Mouse (Mus musculus) heart, postnatal 4 days (tissue): ENCODE results near the gene Faap24. TPM values are rescaled to one million over a fixed set of nuclear protein-coding genes. Genes with fewer than 3 reads are reported as not detected.

Experiments
- DNase-seq: peaks from one replicate; pipeline ENCODE4 v3.0.0; 2021
- total RNA-seq, 2 experiments: library from RNA; stranded (reverse); gene quantifications; 2 replicates each; pipeline ENCODE4 v1.2.3; 2021

The Faap24 gene
- total RNA-seq, result 1 to 10 TPM; 4.6 to 4.7 TPM

GRCm38 (mm10) chr7:35396542-35397168, at the start of gene Faap24, which contains the start of gene Cep89:
Gene Faap24, minus strand, starts transcription at chr7:35396836.
Gene Cep89, plus strand, starts transcription at chr7:35397035.
- DNase-seq, result peak; percentile 97

DNA sequence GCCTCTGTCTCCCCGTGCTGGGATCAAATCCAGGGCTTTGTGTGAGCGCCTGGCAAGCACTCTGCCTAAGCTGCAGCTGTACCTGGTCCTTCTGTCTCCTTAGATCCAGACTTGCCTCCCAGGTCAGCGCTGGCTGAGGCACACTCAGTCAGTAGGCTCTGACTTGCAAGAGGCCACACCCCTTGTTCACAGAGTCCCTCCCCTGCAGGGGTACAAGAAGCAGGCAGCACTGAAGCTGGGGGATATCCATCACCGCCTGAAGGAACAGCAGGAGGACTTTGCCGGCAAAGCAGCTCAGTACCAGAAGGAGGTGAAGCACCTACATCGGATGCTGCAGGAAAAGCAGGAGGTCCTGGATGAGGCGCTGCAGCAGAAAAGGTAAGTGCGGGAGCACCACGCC, 38.6 kb upstream of the Faap24 start:
- no peak for DNase-seq

- no peak for DNase-seq
Measured at GRCm38 (mm10) chr7:35428146-35428545, 31.5 kb upstream of the Faap24 start.

DNA sequence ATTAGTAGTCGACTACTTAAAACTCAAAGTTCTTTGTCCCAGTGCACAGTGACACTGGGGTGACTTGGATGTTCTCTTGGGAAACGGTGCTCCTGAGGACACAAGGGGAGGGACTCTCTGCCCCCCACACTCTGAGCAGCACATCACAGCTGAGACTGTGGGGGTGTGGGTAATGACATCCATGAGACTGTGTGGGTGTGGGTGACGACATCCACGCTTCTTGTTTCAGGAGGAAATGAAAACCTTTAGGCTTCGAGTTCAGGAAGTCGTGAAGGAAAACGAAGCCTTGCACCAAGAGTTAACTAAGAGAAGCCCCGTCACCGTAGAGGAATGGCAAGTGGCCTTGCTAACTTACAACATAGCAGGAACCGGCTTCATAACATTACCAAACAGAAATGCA, 26.4 kb upstream of the Faap24 start:
- no peak for DNase-seq

DNA sequence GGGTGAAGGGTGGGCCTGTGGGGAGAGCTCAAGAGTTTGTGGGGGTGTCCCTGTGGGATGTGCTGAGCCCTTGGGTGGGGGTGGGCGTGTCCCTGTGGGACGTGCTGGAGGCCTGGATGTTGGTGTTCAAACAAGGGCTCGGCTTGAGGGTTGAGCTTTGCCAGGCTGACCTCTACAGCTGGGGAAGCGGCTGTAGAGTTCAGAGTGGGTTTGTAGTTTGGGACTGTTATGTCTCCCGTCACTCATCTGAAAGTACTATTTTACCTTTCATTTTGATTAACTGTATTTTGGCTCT, 20.0 kb upstream of the Faap24 start:
- DNase-seq, result no peak

DNA sequence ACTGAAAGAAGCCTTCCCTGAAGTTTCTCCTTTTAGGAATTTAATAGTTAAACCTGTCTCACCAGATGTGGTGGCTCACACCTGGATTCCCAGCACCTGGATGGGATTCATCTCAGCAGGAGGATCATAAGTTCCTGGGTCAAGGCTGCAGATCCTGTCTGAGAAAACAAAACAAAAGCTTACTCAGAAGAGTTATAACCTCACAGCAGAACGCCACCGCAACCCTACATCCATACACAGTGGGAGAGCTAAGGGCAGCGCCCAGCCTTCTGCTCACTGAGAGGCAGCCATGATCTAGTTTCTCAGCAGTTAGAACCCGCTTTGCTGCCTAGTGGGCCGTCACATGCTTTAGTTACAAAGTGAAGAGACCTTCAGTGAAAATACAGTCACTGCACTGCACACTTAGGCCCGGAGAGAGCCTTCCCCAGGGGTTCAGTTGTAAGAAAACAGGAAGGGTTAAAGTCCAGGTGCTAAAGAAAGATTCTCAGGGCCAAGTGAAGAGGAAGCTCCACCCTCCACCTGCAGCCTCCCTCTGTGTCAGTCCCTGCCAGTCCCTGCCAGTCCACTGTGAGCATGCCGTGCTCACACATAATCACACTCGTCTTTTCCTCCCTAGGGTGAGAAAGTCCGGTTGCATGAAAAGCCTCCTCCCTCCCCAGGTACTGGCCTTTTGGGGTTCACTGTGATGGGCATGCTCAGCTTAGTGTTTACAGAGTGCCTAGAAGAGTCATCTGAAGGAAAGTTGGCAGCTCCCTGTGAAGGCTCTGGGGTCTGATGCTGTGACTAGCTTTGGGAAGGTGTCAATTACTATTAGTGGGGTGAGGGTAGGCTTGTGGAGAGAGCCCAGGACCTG, 19.4 kb upstream of the Faap24 start:
- DNase-seq, result no peak

DNA sequence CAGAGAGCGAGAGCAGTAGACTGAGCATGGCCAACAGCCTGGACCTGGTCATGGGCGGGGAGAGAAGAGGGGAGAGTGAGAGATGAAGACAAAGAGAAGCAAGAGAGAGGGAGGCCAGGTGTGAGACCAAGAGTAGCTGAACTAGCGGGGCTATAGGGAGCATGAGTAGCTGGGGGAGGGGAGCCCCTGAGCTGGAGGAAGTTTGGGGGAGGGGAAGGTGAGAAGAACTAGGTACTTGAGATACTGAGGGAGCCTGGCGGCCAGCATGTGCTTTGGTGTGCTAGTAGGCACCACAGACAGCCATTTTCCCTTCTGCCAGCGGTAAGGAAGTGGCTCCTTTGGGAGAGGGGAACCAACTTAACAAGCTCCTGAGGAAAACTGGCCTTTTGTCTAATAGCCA, 18.6 kb upstream of the Faap24 start:
- DNase-seq, result no peak

DNA sequence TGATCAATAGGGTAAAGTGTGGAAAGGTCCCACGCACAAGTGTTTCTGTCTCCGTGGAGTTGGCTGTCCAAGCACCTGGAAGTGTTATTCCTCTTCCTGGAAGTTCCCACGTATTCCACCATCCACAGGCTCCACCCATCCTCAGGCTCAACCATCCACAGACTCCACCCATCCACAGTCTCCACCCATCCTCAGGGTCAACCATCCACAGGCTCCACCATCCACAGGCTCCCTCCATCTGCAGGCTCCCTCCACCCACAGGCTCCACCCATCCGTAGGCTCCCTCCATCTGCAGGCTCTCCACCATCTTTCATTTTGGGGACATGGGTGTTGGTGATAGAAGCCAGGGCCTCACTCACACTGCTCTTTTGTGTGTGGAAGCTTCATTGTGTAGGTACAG, 4.5 kb upstream of the Faap24 start:
- DNase-seq, result no peak

- peak; percentile 24 for DNase-seq
Measured at GRCm38 (mm10) chr7:35395734-35396456, 741 bp downstream of the Faap24 start.

GRCm38 (mm10) chr7:35392935-35393334, 3.7 kb downstream of the Faap24 start:
- DNase-seq, result peak; percentile 45

DNA sequence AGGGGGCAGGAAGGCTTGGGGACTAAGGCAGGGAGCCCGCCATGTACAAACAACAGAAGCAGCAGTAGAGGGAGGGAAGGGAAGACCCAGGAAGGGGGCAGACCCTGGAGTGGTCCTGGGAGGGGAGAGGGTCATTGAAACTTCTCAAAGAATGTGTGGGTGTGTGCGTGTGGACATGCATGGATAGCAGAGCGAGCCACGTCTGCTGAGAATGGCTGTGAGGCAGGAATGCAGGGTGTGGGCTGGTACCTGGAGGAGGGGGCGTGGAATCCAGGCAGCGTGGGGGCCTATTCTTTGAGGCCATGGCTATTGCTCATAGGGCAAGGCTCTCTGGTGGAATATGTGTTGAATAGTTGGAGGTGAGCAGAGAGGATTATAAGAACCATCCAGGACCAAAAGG, 7.9 kb downstream of the Faap24 start:
- no peak for DNase-seq

- DNase-seq, result peak; percentile 50
Measured at GRCm38 (mm10) chr7:35386525-35386952, 10.1 kb downstream of the Faap24 start.

GRCm38 (mm10) chr7:35382706-35383353, 13.8 kb downstream of the Faap24 start:
- DNase-seq, result no peak

- no peak for DNase-seq
Measured at GRCm38 (mm10) chr7:35381861-35382260, 14.8 kb downstream of the Faap24 start.

DNA sequence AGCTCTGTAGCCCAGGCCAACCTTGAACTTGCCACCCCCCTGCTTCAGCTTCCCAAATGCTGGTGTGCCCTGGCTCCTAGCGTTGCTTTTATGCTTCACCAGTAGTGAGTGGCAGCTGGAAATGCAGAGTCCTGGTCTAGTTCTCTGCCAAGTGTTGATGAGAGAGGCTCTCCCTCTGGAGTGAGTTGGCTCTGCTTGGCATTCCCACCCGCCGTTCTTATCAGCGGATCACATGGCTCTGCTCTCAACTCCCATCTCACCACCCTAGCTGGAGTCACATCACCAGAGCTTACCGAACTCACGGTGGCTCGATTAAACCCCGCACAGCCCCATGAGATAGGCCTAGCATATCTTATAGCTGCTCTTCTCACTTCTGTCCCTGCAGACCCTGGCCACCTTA, 16.3 kb downstream of the Faap24 start:
- DNase-seq, result peak; percentile 54

GRCm38 (mm10) chr7:35379492-35380119, 17.0 kb downstream of the Faap24 start:
- peak; percentile 47 for DNase-seq

DNA sequence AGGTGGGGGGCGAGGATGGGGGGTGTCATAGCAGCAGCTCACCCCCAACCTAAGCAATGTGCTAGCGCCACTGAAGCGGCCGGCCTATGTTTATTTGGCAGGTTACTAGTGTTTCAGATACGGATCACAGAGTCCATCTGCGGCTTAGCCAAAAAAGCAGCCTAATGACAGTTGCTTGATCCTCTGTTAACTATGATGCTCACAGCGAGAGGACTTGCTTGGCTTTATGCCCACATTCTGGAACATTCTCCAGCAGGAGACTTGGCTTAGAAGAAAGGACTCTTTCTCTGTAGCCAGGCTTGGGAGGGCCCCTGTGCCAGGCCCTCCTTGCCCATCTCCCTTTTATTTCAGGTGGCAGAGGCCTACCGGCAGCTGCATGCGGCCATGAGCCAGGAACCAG, 20.0 kb downstream of the Faap24 start:
- no peak for DNase-seq

DNA sequence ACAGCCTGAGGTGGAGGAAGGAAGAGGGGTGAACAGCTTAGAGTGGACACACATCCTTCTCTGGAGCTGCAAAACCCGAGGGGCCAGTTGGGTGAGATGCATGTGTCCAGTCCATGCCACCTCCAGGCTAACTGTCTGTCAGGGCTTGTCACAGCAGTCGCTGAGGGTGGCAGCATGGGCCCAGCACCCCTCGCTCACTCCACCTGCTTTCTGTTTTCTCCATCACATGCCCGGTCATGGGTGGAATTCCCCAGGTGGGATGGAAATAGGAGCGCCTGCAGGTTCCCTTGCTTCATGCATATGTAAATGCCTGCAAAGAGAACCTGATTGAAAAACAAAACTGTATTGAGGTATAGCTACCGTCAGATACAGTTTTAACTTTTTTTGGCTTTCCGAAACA, 22.4 kb downstream of the Faap24 start:
- no peak for DNase-seq

- no peak for DNase-seq
Measured at GRCm38 (mm10) chr7:35373146-35373989, 23.3 kb downstream of the Faap24 start.

DNA sequence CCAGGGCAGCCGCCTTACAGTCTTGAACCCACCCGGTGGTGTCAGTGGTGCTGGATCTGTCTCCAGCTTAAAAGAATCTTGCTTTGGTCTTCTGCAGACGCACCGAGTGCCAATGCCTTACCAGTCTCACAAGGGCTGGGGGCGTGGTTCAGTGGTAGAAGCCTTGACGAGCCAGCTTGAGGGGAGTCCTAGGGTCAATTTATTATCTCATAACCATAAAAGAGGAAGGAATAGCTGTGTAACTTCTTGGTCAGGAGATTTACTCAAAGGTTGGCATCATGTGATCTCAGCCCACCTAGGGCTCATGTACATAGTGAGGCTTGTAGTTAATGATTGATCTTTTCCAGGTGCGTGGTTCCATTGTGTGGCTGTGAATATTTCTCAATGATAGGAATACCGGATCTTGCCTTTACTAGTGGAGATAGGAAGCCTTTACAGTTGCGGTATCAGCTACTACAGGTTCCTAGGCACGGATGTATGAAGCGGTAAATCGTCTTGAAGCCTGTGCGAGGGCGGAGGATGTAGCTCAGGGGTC, 24.1 kb downstream of the Faap24 start:
- DNase-seq, result no peak

DNA sequence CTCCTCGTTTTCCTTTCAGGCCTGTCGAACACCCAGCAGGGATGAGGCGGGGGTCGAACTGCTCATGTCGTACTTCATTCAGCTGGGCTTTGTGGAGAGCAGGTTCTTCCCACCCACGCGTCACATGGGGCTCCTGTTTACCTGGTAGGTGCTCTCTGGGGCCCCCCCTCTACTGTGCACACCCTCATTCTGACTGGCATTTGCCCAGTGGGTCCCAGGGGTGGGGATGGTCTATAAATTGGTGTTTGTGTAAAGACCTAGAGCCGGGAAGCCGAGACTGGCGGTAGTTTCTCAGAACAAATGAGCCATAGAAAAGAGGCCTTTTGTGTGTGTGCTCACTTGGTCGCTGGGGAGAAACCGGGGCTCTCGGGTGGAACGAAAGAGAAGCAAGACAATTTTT, 25.5 kb downstream of the Faap24 start:
- no peak for DNase-seq
